Mouse (Mus musculus) hindbrain, embryonic 10.5 days (tissue): ENCODE measurements around the gene Cpb2. TPM values are rescaled to one million over a fixed set of nuclear protein-coding genes. Genes with fewer than 3 reads are reported as not detected.

Experiments
- DNase-seq: peaks from one replicate; pipeline ENCODE4 v3.0.0-alpha.2; 2017; ENCODE audit warnings: low spot score
- H3K27ac ChIP-seq: fragments of 300-500 bp; sonication (generic); 2 replicates; pipeline ENCODE4 v1.5.1; 2016; ENCODE audit warnings: mild to moderate bottlenecking, moderate library complexity
- H3K27me3 ChIP-seq: fragments of 300-500 bp; sonication (generic); 2 replicates; pipeline ENCODE4 v1.6.1; 2016; ENCODE audit warnings: mild to moderate bottlenecking; ENCODE audit not compliant: poor library complexity, insufficient read depth, severe bottlenecking
- H3K36me3 ChIP-seq: fragments of 300-500 bp; sonication (generic); 2 replicates; pipeline ENCODE4 v1.6.1; 2016; ENCODE audit warnings: mild to moderate bottlenecking, moderate library complexity
- H3K4me1 ChIP-seq: fragments of 300-500 bp; sonication (generic); replicated peaks from 2 replicates; pipeline ENCODE4 v1.6.1; 2016; ENCODE audit warnings: mild to moderate bottlenecking
- H3K4me3 ChIP-seq: fragments of 300-500 bp; sonication (generic); 2 replicates; pipeline ENCODE4 v1.5.1; 2016; ENCODE audit warnings: mild to moderate bottlenecking, moderate library complexity
- H3K9me3 ChIP-seq: fragments of 300-500 bp; sonication (generic); 2 replicates; pipeline ENCODE4 v1.6.1; 2016; ENCODE audit warnings: mild to moderate bottlenecking, moderate library complexity
- WGBS: fragments of 180-500 bp; shearing (Covaris S2); methylation state at CpG from one replicate; pipeline ENCODE4 v1.1.7; 2016; 5-methylcytosine and 5-hydroxymethylcytosine counted together
- polyA plus RNA-seq: library from polyadenylated mRNA; unstranded; fragments of >200 nt; fragmentation: Nextera tagmentation; extraction: Ambion mirVana; gene quantifications from 2 replicates; pipeline ENCODE4 v1.2.1, GENCODE M21; 2016

The Cpb2 gene
- polyA plus RNA-seq, 1 experiment from 2014 or later: not detected

- Histone ChIP-seq H3K27me3 (no peaks in the 10 kb centered on the region), H3K36me3 (no peaks in the 10 kb centered on the region), H3K4me3 (no peak overlapping the region), H3K9me3 (no peaks in the 10 kb centered on the region), H3K27ac (no peak overlapping the region), H3K4me1 (peaks cover 6% of the 10 kb centered on the region)
- 88% methylated on average over 6 of the region's 6 CpGs for WGBS
- DNase-seq: no peak
Observed at GRCm38 (mm10) chr14:75279716-75280115, 37.6 kb downstream of the Cpb2 start.

- H3K4me3 ChIP-seq: no peak overlapping the region
- H3K27ac ChIP-seq: no peak overlapping the region
- peaks cover 13% of the 10 kb centered on the region for H3K4me1 ChIP-seq
- 83% methylated on average over 5 of the region's 5 CpGs for WGBS
- H3K36me3 ChIP-seq: no peaks in the 10 kb centered on the region
- no peaks in the 10 kb centered on the region for H3K27me3 ChIP-seq
- DNase-seq: no peak
- H3K9me3 ChIP-seq: no peaks in the 10 kb centered on the region
Observed at GRCm38 (mm10) chr14:75280406-75280805, 38.3 kb downstream of the Cpb2 start.

- Histone ChIP-seq H3K27me3 (no peaks in the 10 kb centered on the region), H3K4me1 (peaks cover 18% of the 10 kb centered on the region), H3K4me3 (peak overlapping the region; percentile 94), H3K9me3 (no peaks in the 10 kb centered on the region), H3K27ac (peak overlapping the region; percentile 91), H3K36me3 (no peaks in the 10 kb centered on the region)
- no peak for DNase-seq
- 6% methylated on average over 19 of the region's 19 CpGs for WGBS
Observed at GRCm38 (mm10) chr14:75283609-75284192, 41.6 kb downstream of the Cpb2 start.

GRCm38 (mm10) chr14:75284193-75284915 lies 42.3 kb downstream of the Cpb2 start, which contains the start of gene Zc3h13:
Zc3h13 (plus strand) TSS chr14:75284373.
- Histone ChIP-seq H3K4me1 (peaks cover 18% of the 10 kb centered on the region), H3K4me3 (peak within 1 kb of the TSS; percentile 94), H3K36me3 (no peaks in the 10 kb centered on the region), H3K27me3 (no peaks in the 10 kb centered on the region), H3K9me3 (no peaks in the 10 kb centered on the region), H3K27ac (peak within 1 kb of the TSS; percentile 91)
- peak; percentile 96 for DNase-seq
- under 1% methylated on average over 61 of the region's 61 CpGs for WGBS

- H3K27me3 ChIP-seq: no peaks in the 10 kb centered on the region
- no peak overlapping the region for H3K27ac ChIP-seq
- DNase-seq: no peak
- H3K9me3 ChIP-seq: no peaks in the 10 kb centered on the region
- no peak overlapping the region for H3K4me3 ChIP-seq
- H3K4me1 ChIP-seq: peaks cover 3% of the 10 kb centered on the region; the same call in 1 of the 2 replicates
- no peaks in the 10 kb centered on the region for H3K36me3 ChIP-seq
- WGBS: 91% methylated on average over 1 of the region's 1 CpGs
Observed at GRCm38 (mm10) chr14:75301081-75301480, 59.0 kb downstream of the Cpb2 start.

GRCm38 (mm10) chr14:75303807-75304206 lies 61.7 kb downstream of the Cpb2 start:
- Histone ChIP-seq H3K4me3 (no peak overlapping the region), H3K4me1 (peaks cover 3% of the 10 kb centered on the region; the same call in 1 of the 2 replicates), H3K27me3 (no peaks in the 10 kb centered on the region), H3K36me3 (no peaks in the 10 kb centered on the region), H3K27ac (no peak overlapping the region), H3K9me3 (no peaks in the 10 kb centered on the region)
- no peak for DNase-seq
- WGBS: 38% methylated on average over 5 of the region's 5 CpGs

- H3K9me3 ChIP-seq: no peaks in the 10 kb centered on the region
- no peak overlapping the region for H3K27ac ChIP-seq
- no peaks in the 10 kb centered on the region for H3K27me3 ChIP-seq
- peaks cover 3% of the 10 kb centered on the region; the same call in 1 of the 2 replicates for H3K4me1 ChIP-seq
- DNase-seq: no peak
- H3K36me3 ChIP-seq: peaks cover 4% of the 10 kb centered on the region; the same call in 1 of the 2 replicates
- no peak overlapping the region for H3K4me3 ChIP-seq
Observed at GRCm38 (mm10) chr14:75307855-75308254, 65.8 kb downstream of the Cpb2 start.

- H3K27ac ChIP-seq: no peak overlapping the region
- no peaks in the 10 kb centered on the region for H3K27me3 ChIP-seq
- no peaks in the 10 kb centered on the region for H3K4me1 ChIP-seq
- 63% methylated on average over 5 of the region's 5 CpGs for WGBS
- no peak overlapping the region for H3K4me3 ChIP-seq
- H3K9me3 ChIP-seq: no peaks in the 10 kb centered on the region
- DNase-seq: peak; percentile 16
- peaks cover 8% of the 10 kb centered on the region; the same call in 1 of the 2 replicates for H3K36me3 ChIP-seq
Observed at GRCm38 (mm10) chr14:75309336-75309992, 67.4 kb downstream of the Cpb2 start.

- Histone ChIP-seq H3K27ac (no peak overlapping the region), H3K9me3 (no peaks in the 10 kb centered on the region), H3K4me3 (no peak overlapping the region), H3K4me1 (no peaks in the 10 kb centered on the region), H3K36me3 (peaks cover 8% of the 10 kb centered on the region; the same call in 1 of the 2 replicates), H3K27me3 (no peaks in the 10 kb centered on the region)
- DNase-seq: no peak
- 92% methylated on average over 2 of the region's 2 CpGs for WGBS
Observed at GRCm38 (mm10) chr14:75314484-75314883, 72.4 kb downstream of the Cpb2 start.

- H3K36me3 ChIP-seq: peaks cover 28% of the 10 kb centered on the region
- 93% methylated on average over 2 of the region's 2 CpGs for WGBS
- DNase-seq: no peak
- H3K27ac ChIP-seq: no peak overlapping the region
- H3K27me3 ChIP-seq: no peaks in the 10 kb centered on the region
- H3K4me3 ChIP-seq: no peak overlapping the region
- H3K4me1 ChIP-seq: no peaks in the 10 kb centered on the region
- H3K9me3 ChIP-seq: no peaks in the 10 kb centered on the region
Observed at GRCm38 (mm10) chr14:75318736-75319135, 76.6 kb downstream of the Cpb2 start.

- WGBS: 92% methylated on average over 5 of the region's 5 CpGs
- no peaks in the 10 kb centered on the region for H3K4me1 ChIP-seq
Observed at GRCm38 (mm10) chr14:75320269-75320668, 78.2 kb downstream of the Cpb2 start.

GRCm38 (mm10) chr14:75323354-75323753 lies 81.3 kb downstream of the Cpb2 start:
- Histone ChIP-seq H3K9me3 (no peaks in the 10 kb centered on the region), H3K4me1 (no peaks in the 10 kb centered on the region), H3K27me3 (no peaks in the 10 kb centered on the region), H3K27ac (no peak overlapping the region), H3K4me3 (no peak overlapping the region), H3K36me3 (peaks cover 59% of the 10 kb centered on the region)
- no peak for DNase-seq
- WGBS: 96% methylated on average over 32 of the region's 32 CpGs

More at GRCm38 (mm10) chr14:75320269-75320668, 78.2 kb downstream of the Cpb2 start:
- H3K9me3 ChIP-seq: no peaks in the 10 kb centered on the region
- no peaks in the 10 kb centered on the region for H3K27me3 ChIP-seq
- DNase-seq: no peak
- peaks cover 38% of the 10 kb centered on the region for H3K36me3 ChIP-seq
- no peak overlapping the region for H3K27ac ChIP-seq
- no peak overlapping the region for H3K4me3 ChIP-seq

- H3K4me1 ChIP-seq: no peaks in the 10 kb centered on the region
- no peaks in the 10 kb centered on the region for H3K27me3 ChIP-seq
- H3K36me3 ChIP-seq: peaks cover 78% of the 10 kb centered on the region
- H3K9me3 ChIP-seq: no peaks in the 10 kb centered on the region
- WGBS: 90% methylated on average over 8 of the region's 8 CpGs
- no peak overlapping the region for H3K4me3 ChIP-seq
- H3K27ac ChIP-seq: no peak overlapping the region
- DNase-seq: no peak
Observed at GRCm38 (mm10) chr14:75328062-75328461, 86.0 kb downstream of the Cpb2 start.
